18 mouse cellular contexts compared by ENCODE assay signal in the genomic region with DNA sequence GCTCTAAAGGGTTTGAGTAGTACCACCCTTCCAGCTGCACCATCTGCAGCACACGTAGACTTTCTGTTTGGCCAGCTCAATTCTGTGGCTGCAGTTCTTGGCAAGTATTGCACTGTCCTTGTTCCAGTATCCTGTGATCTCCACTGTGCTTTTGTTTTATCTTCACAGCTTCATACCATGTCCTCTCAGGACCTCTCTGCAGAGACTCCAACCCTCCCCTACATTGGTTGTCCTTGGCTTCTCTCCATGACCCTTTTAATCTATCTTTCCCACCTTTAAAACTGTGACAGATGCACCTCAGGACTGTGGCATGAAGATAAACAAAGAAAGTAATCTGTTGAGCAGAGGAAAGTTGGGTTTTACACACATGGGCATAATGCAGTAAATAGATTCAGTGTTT.
DNase-seq lines count a peak whose midpoint lies in the region; TF ChIP-seq lines count a peak whose summit lies in the region.
"Had no signal": no experiment of that assay in that cellular context is flagged by ENCODE, and none has a peak within 500 bp of the region (broad histone marks: within the 10 kb centered on the region; RNA-seq: fewer than 3 reads in every experiment).

No protein-coding gene starts in this region.

- H3K27ac ChIP-seq in heart, embryonic 10.5 days, result no peak overlapping the region
- peak overlapping the region; percentile 21; the same call in 1 of the 2 replicates for H3K27ac ChIP-seq in testis, adult 2 months (ENCODE audit: control insufficient read depth, insufficient read depth, low read depth, low read length)
- H3K27ac ChIP-seq in gastrocnemius, adult 2 months, result no peak overlapping the region
- H3K27ac ChIP-seq: heart, embryonic 13.5 days; midbrain, embryonic 10.5 days; neural tube, embryonic 12.5 days; stomach, postnatal 0 days had no signal

- H3K4me1 ChIP-seq in heart, embryonic 10.5 days, result no peaks in the 10 kb centered on the region
- H3K4me1 ChIP-seq in testis, adult 2 months (ENCODE audit: control insufficient read depth, insufficient read depth, low read length), result no peaks in the 10 kb centered on the region
- H3K4me1 ChIP-seq: heart, embryonic 13.5 days; midbrain, embryonic 10.5 days; neural tube, embryonic 12.5 days had no signal

- no peaks in the 10 kb centered on the region for H3K36me3 ChIP-seq in heart, embryonic 10.5 days
- no peaks in the 10 kb centered on the region for H3K36me3 ChIP-seq in testis, adult 2 months (ENCODE audit: control insufficient read depth, insufficient read depth, low read length)
- H3K36me3 ChIP-seq: heart, embryonic 13.5 days; midbrain, embryonic 10.5 days; neural tube, embryonic 12.5 days had no signal

- peak; percentile 38 for DNase-seq in cerebellum, postnatal 14 days
- DNase-seq in cerebellum, postnatal 25 days, result no peak
- DNase-seq in heart, adult 9 months (ENCODE audit: low spot score in 2 of 2), result peak; percentile 36 to 37
- no peak for DNase-seq in heart, embryonic 10.5 days (ENCODE audit: low spot score)
- DNase-seq in testis, postnatal 10 days (ENCODE audit: low spot score), result no peak
- no peak for DNase-seq in gastrocnemius, adult 2 months
- DNase-seq: gastrocnemius, postnatal 14 days; kidney, postnatal 36 days; lung, adult 18-20 months; lung, postnatal 4 days; right cerebral cortex, postnatal 4 days; thymus, postnatal 25 days had no signal

- no peaks in the 10 kb centered on the region for H3K27me3 ChIP-seq in heart, embryonic 10.5 days (ENCODE audit: insufficient read depth, poor library complexity, severe bottlenecking)
- no peaks in the 10 kb centered on the region for H3K27me3 ChIP-seq in testis, adult 2 months (ENCODE audit: control insufficient read depth, insufficient read depth, low read length)
- H3K27me3 ChIP-seq: CH12.LX; heart, embryonic 13.5 days; neural tube, embryonic 12.5 days had no signal

- no peak overlapping the region for H3K4me3 ChIP-seq in heart, embryonic 10.5 days
- H3K4me3 ChIP-seq in testis, adult 2 months (ENCODE audit: control insufficient read depth, low read depth, low read length), result no peak overlapping the region
- H3K4me3 ChIP-seq in gastrocnemius, adult 2 months, result no peak overlapping the region
- H3K4me3 ChIP-seq: heart, embryonic 13.5 days; midbrain, embryonic 10.5 days; neural tube, embryonic 12.5 days had no signal

- no peak for TF ChIP-seq CTCF in testis, adult 2 months (IDR thresholded peaks at IDR 0.05; ENCODE audit: control insufficient read depth, insufficient read depth, insufficient replicate concordance, low read depth, low read length)
- no peak for TF ChIP-seq CTCF in gastrocnemius, adult 2 months (IDR thresholded peaks at IDR 0.05)

- intact Hi-C loops in gastrocnemius, adult 2 months (cut with DNase I), result no loop called here

- H3K9me3 ChIP-seq in heart, embryonic 10.5 days, result no peaks in the 10 kb centered on the region
- H3K9me3 ChIP-seq: heart, embryonic 13.5 days; midbrain, embryonic 10.5 days; neural tube, embryonic 12.5 days had no signal

- no peak for TF ChIP-seq POLR2A in testis, adult 2 months (IDR thresholded peaks at IDR 0.05; ENCODE audit: control insufficient read depth, low read depth, low read length)

- 76% methylated on average over 1 of the region's 1 CpGs for WGBS in heart, embryonic 10.5 days

Comparison
In these comparisons a context has a peak if more than half of its experiments do, and no peak if none do; other contexts are left out.
1. DNase-seq: peak in cerebellum, postnatal 14 days (2 of 2) and heart, adult 9 months (2 of 2); none in cerebellum, postnatal 25 days (0 of 2), heart, embryonic 10.5 days (single experiment), testis, postnatal 10 days (single experiment) and gastrocnemius, adult 2 months (single experiment).